Mouse (Mus musculus) liver, postnatal 0 days (tissue): ENCODE measurements at regions not wholly inside any gene's neighbourhood (a gene's known extent, or its start where the extent isn't known, plus 50 kb on each side); places are given as distances from the start of the nearest gene placed in this dataset.
A peak's percentile ranks its signal among the peaks of the same experiment; 100 is the strongest.

Experiments used
- ATAC-seq: fragments of 200-750 bp; cut with Nextera tagmentation; 2 replicates; pipeline ENCODE4 v1.8.0; 2017; ENCODE audit warnings: mild to moderate bottlenecking, moderate library complexity
- DNase-seq: peaks from one replicate; pipeline ENCODE4 v3.0.0-alpha.2; 2016
- H3K27ac ChIP-seq: fragments of 300-500 bp; sonication (generic); 2 replicates; pipeline ENCODE4 v1.5.1; 2014; ENCODE audit warnings: antibody characterized with exemption, moderate library complexity, mild to moderate bottlenecking, low read depth
- H3K27me3 ChIP-seq: fragments of 300-500 bp; sonication (generic); 2 replicates; pipeline ENCODE4 v1.6.1; 2014; ENCODE audit warnings: low read length, control low read depth, mixed read lengths; ENCODE audit not compliant: insufficient read depth
- H3K36me3 ChIP-seq: fragments of 300-500 bp; sonication (generic); replicated peaks from 2 replicates; pipeline ENCODE4 v1.6.1; 2014; ENCODE audit warnings: mild to moderate bottlenecking, control low read depth, low read length, moderate library complexity, mixed read lengths; ENCODE audit not compliant: insufficient read depth
- H3K4me1 ChIP-seq: fragments of 300-500 bp; sonication (generic); 2 replicates; pipeline ENCODE4 v1.6.1; 2014; ENCODE audit warnings: antibody characterized with exemption, mild to moderate bottlenecking, control low read depth; ENCODE audit not compliant: insufficient read depth
- H3K4me2 ChIP-seq: fragments of 300-500 bp; sonication (generic); 2 replicates; pipeline ENCODE4 v1.6.1; 2014; ENCODE audit warnings: low read depth, mild to moderate bottlenecking, low read length, moderate library complexity, mixed read lengths
- H3K4me3 ChIP-seq: fragments of 300-500 bp; sonication (generic); 2 replicates; pipeline ENCODE4 v1.5.1; 2014; ENCODE audit warnings: low read depth, low read length
- H3K9ac ChIP-seq: fragments of 300-500 bp; sonication (generic); replicated peaks from 2 replicates; pipeline ENCODE4 v1.6.1; 2014; ENCODE audit warnings: mild to moderate bottlenecking, moderate library complexity
- H3K9me3 ChIP-seq: fragments of 300-500 bp; sonication (generic); 2 replicates; pipeline ENCODE4 v1.6.1; 2016; ENCODE audit warnings: mild to moderate bottlenecking, control low read depth, low read length, mixed read lengths
- CTCF ChIP-seq: sonication (generic); IDR thresholded peaks from 2 replicates; pipeline ENCODE4 v1.5.1; 2016; ENCODE audit warnings: antibody characterized with exemption, low read depth
- EP300 ChIP-seq: IDR thresholded peaks from 2 replicates; pipeline ENCODE4 v1.6.1; 2016; ENCODE audit warnings: antibody characterized with exemption, low read depth, mild to moderate bottlenecking
- WGBS: fragments of 180-500 bp; shearing (Covaris S2); extraction: QIAGEN DNeasy Blood & Tissue Kit; methylation state at CpG from one replicate; pipeline ENCODE4 v1.1.7; 2014; ENCODE audit not compliant: insufficient replicate concordance; 5-methylcytosine and 5-hydroxymethylcytosine counted together

GRCm38 (mm10) chr3:150296057-150296710 lies 1141.5 kb upstream of the Adgrl4 start:
- Histone ChIP-seq H3K27ac (no peak overlapping the region), H3K9ac (no peak overlapping the region), H3K27me3 (no peaks in the 10 kb centered on the region), H3K4me2 (no peak overlapping the region), H3K4me3 (no peak overlapping the region), H3K4me1 (no peaks in the 10 kb centered on the region), H3K9me3 (no peaks in the 10 kb centered on the region), H3K36me3 (no peaks in the 10 kb centered on the region)
- DNase-seq (no peak), ATAC-seq (no peak)
- TF ChIP-seq CTCF (no peak), EP300 (no peak)
- WGBS = 54% methylated on average over 2 of the region's 2 CpGs

- Histone ChIP-seq H3K4me2 (no peak overlapping the region), H3K4me1 (no peaks in the 10 kb centered on the region), H3K27me3 (no peaks in the 10 kb centered on the region), H3K9ac (no peak overlapping the region), H3K27ac (no peak overlapping the region), H3K4me3 (no peak overlapping the region), H3K36me3 (no peaks in the 10 kb centered on the region), H3K9me3 (no peaks in the 10 kb centered on the region)
- TF ChIP-seq CTCF (no peak), EP300 (no peak)
- ATAC-seq (no peak), DNase-seq (no peak)
- 73% methylated on average over 6 of the region's 6 CpGs for WGBS
These were observed 1108.9 kb upstream of the Adgrl4 start for GRCm38 (mm10) chr3:150328811-150329210.

- no peak for ATAC-seq
- Histone ChIP-seq H3K9me3 (no peaks in the 10 kb centered on the region), H3K27me3 (no peaks in the 10 kb centered on the region), H3K4me2 (no peak overlapping the region), H3K4me1 (no peaks in the 10 kb centered on the region), H3K9ac (no peak overlapping the region), H3K4me3 (no peak overlapping the region), H3K36me3 (no peaks in the 10 kb centered on the region), H3K27ac (no peak overlapping the region)
- TF ChIP-seq CTCF (no peak), EP300 (no peak)
- WGBS = 50% methylated on average over 9 of the region's 9 CpGs
- no peak for DNase-seq
These were observed 1085.5 kb upstream of the Adgrl4 start for GRCm38 (mm10) chr3:150352139-150352725.

DNA sequence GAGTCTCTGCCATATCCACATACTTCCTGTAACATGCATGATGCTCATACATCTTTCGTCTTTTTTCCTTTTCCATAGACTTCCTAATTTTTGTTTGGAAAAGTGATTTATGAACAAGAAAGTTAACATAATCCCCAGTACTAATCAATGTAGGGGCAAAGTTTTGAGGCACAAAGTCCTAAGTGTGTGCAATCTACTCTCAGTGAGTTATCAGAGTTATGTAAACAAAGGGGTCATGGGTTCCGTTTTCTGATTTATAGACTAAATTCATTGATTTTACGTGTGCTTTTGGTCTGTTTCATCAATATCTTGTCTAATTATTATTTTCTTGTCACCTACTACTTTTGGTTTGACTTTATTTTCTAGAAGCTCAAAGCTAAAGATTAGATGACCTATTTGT lies 1071.9 kb upstream of the Adgrl4 start:
- Histone ChIP-seq H3K27me3 (no peaks in the 10 kb centered on the region), H3K4me3 (no peak overlapping the region), H3K36me3 (no peaks in the 10 kb centered on the region), H3K4me1 (no peaks in the 10 kb centered on the region), H3K9me3 (no peaks in the 10 kb centered on the region), H3K9ac (no peak overlapping the region), H3K27ac (no peak overlapping the region), H3K4me2 (no peak overlapping the region)
- TF ChIP-seq CTCF (no peak), EP300 (peak; percentile 35; the same call in 1 of the 2 replicates)
- no peak for DNase-seq
- ATAC-seq = peak; percentile 61
- 51% methylated on average over 3 of the region's 3 CpGs for WGBS

- Histone ChIP-seq H3K4me3 (no peak overlapping the region), H3K27me3 (no peaks in the 10 kb centered on the region), H3K4me1 (no peaks in the 10 kb centered on the region), H3K4me2 (no peak overlapping the region), H3K9me3 (no peaks in the 10 kb centered on the region), H3K27ac (no peak overlapping the region), H3K36me3 (no peaks in the 10 kb centered on the region), H3K9ac (no peak overlapping the region)
- peak; percentile 66 for TF ChIP-seq CTCF
- no peak for TF ChIP-seq EP300
- DNase-seq = peak; percentile 45
- WGBS = 14% methylated on average over 1 of the region's 1 CpGs
- ATAC-seq = no peak
These were observed 1052.6 kb upstream of the Adgrl4 start for GRCm38 (mm10) chr3:150384996-150385627.

- Histone ChIP-seq H3K9ac (no peak overlapping the region), H3K4me1 (no peaks in the 10 kb centered on the region), H3K27ac (no peak overlapping the region), H3K36me3 (no peaks in the 10 kb centered on the region), H3K4me2 (no peak overlapping the region), H3K9me3 (no peaks in the 10 kb centered on the region), H3K4me3 (no peak overlapping the region), H3K27me3 (no peaks in the 10 kb centered on the region)
- ATAC-seq (no peak), DNase-seq (no peak)
- 62% methylated on average over 2 of the region's 2 CpGs for WGBS
- TF ChIP-seq EP300 = no peak
- no peak for TF ChIP-seq CTCF
These were observed 1035.9 kb upstream of the Adgrl4 start for GRCm38 (mm10) chr3:150401694-150402301.
